Mouse (Mus musculus) ES-Bruce4 (cell line): ENCODE results near the gene Dolpp1. TPM values are rescaled to one million over a fixed set of nuclear protein-coding genes. Genes with fewer than 3 reads are reported as not detected.

Experiments used
- H3K27ac ChIP-seq: 2 replicates; pipeline ENCODE4 v1.5.1; 2012; ENCODE audit warnings: low read length, inconsistent platforms; ENCODE audit not compliant: insufficient read depth
- H3K27me3 ChIP-seq: 2 replicates; pipeline ENCODE4 v1.6.1; 2012; ENCODE audit warnings: mild to moderate bottlenecking, low read length, inconsistent platforms; ENCODE audit not compliant: control insufficient read depth, poor library complexity, insufficient read depth, severe bottlenecking
- H3K36me3 ChIP-seq: 2 replicates; pipeline ENCODE4 v1.6.1; 2012; ENCODE audit warnings: inconsistent platforms, mild to moderate bottlenecking, low read length, moderate library complexity; ENCODE audit not compliant: control insufficient read depth, poor library complexity, insufficient read depth, severe bottlenecking
- H3K4me1 ChIP-seq: one replicate; pipeline ENCODE4 v1.8.1; 2011; ENCODE audit warnings: low read length; ENCODE audit not compliant: control insufficient read depth, insufficient read depth
- H3K4me3 ChIP-seq: 2 replicates; pipeline ENCODE4 v1.5.1; 2011; ENCODE audit warnings: low read depth, mild to moderate bottlenecking, low read length
- H3K9ac ChIP-seq: 2 replicates; pipeline ENCODE4 v1.6.1; 2012; ENCODE audit warnings: low read depth, mild to moderate bottlenecking, inconsistent platforms; ENCODE audit not compliant: poor library complexity, severe bottlenecking
- H3K9me3 ChIP-seq: replicated peaks from 2 replicates; pipeline ENCODE4 v1.6.1; 2012; ENCODE audit warnings: mild to moderate bottlenecking, low read length, inconsistent platforms; ENCODE audit not compliant: control insufficient read depth, poor library complexity, insufficient read depth, severe bottlenecking
- CTCF ChIP-seq: IDR thresholded peaks from one replicate; pipeline ENCODE4 v1.8.1; 2011; ENCODE audit warnings: low read depth, low read length
- EP300 ChIP-seq: IDR thresholded peaks from 2 replicates; pipeline ENCODE4 v1.6.1; 2011; ENCODE audit warnings: low read depth, low read length; ENCODE audit not compliant: insufficient read depth
- POLR2A ChIP-seq: IDR thresholded peaks from one replicate; pipeline ENCODE4 v1.8.1; 2011; ENCODE audit warnings: low read length; ENCODE audit not compliant: insufficient read depth
- polyA plus RNA-seq: library from polyadenylated mRNA; stranded (reverse); fragments of >200 nt; gene quantifications from 2 replicates; pipeline ENCODE4 v1.2.4, GENCODE M21; 2011; ENCODE audit warnings: low read depth; ENCODE audit not compliant: missing spikeins, insufficient read depth, insufficient read length

Gene Dolpp1
- polyA plus RNA-seq, 1 experiment, result 42.3 TPM

GRCm38 (mm10) chr2:30372726-30373125, 19.3 kb upstream of the Dolpp1 start:
- no peak overlapping the region for H3K4me3 ChIP-seq
- TF ChIP-seq EP300, result no peak
- TF ChIP-seq CTCF, result no peak
- TF ChIP-seq POLR2A, result no peak
- peaks cover 10% of the 10 kb centered on the region for H3K36me3 ChIP-seq
- H3K9me3 ChIP-seq, result no peaks in the 10 kb centered on the region
- no peaks in the 10 kb centered on the region for H3K27me3 ChIP-seq
- H3K4me1 ChIP-seq, result no peaks in the 10 kb centered on the region
- no peak overlapping the region for H3K27ac ChIP-seq
- H3K9ac ChIP-seq, result no peak overlapping the region

- H3K27ac ChIP-seq, result no peak overlapping the region
- no peaks in the 10 kb centered on the region for H3K4me1 ChIP-seq
- no peaks in the 10 kb centered on the region for H3K27me3 ChIP-seq
- no peak overlapping the region for H3K9ac ChIP-seq
- peaks cover 6% of the 10 kb centered on the region for H3K36me3 ChIP-seq
- TF ChIP-seq EP300 (no peak), POLR2A (no peak), CTCF (no peak)
- no peak overlapping the region for H3K4me3 ChIP-seq
- H3K9me3 ChIP-seq, result no peaks in the 10 kb centered on the region
Measured at GRCm38 (mm10) chr2:30375893-30376292, 16.2 kb upstream of the Dolpp1 start.

DNA sequence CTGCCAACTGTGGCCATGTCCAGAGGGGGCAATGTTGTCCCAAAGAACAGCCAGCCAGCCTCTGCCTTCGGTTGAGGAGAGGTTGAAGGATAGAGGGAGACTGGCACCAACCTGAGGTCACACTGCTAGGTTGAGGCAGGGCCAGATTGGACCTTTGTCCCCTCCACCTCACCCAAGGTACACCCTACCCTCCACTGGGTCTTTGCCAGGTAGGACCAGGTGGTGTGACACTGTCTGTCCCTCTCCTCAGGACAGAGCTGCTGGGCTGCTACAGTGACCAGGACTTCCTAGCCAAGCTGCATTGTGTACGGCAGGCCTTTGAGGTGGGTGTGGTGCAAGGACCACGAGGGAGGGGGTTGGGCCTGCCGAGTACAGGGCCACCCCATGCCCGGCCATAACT, 14.3 kb upstream of the Dolpp1 start:
- no peaks in the 10 kb centered on the region for H3K27me3 ChIP-seq
- no peak overlapping the region for H3K4me3 ChIP-seq
- H3K4me1 ChIP-seq, result no peaks in the 10 kb centered on the region
- H3K9ac ChIP-seq, result no peak overlapping the region
- H3K9me3 ChIP-seq, result no peaks in the 10 kb centered on the region
- H3K27ac ChIP-seq, result no peak overlapping the region
- H3K36me3 ChIP-seq, result peaks cover 9% of the 10 kb centered on the region
- TF ChIP-seq CTCF (no peak), EP300 (no peak), POLR2A (no peak)

- Histone ChIP-seq H3K9ac (no peak overlapping the region), H3K4me3 (no peak overlapping the region), H3K27ac (no peak overlapping the region), H3K27me3 (no peaks in the 10 kb centered on the region), H3K9me3 (no peaks in the 10 kb centered on the region), H3K4me1 (no peaks in the 10 kb centered on the region), H3K36me3 (peaks cover 7% of the 10 kb centered on the region)
- TF ChIP-seq CTCF (no peak), POLR2A (no peak), EP300 (no peak)
Measured at GRCm38 (mm10) chr2:30379307-30379706, 12.7 kb upstream of the Dolpp1 start.

- Histone ChIP-seq H3K9ac (no peak overlapping the region), H3K27me3 (no peaks in the 10 kb centered on the region), H3K36me3 (peaks cover 7% of the 10 kb centered on the region), H3K27ac (no peak overlapping the region), H3K4me3 (no peak overlapping the region), H3K4me1 (no peaks in the 10 kb centered on the region), H3K9me3 (no peaks in the 10 kb centered on the region)
- TF ChIP-seq CTCF (no peak), POLR2A (no peak), EP300 (no peak)
Measured at GRCm38 (mm10) chr2:30380564-30381376, 11.3 kb upstream of the Dolpp1 start.

DNA sequence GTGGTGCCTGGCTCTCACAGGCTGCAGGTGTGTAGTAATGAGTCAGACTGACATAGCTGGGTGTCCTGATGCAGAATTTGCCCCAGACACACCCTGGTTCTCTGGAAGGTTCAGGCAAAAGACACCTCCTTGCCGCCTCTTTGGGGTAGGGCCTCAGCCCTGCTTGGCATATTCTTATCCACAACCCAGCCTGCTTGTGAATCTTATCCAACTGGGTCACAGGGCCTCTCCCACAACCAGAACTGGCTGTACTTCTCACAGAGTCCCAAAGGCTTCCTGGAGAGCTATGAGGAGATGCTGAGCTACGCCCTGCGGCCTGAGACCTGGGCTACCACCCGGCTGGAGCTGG, 10.7 kb upstream of the Dolpp1 start:
- H3K9ac ChIP-seq, result no peak overlapping the region
- H3K4me3 ChIP-seq, result no peak overlapping the region
- no peak overlapping the region for H3K27ac ChIP-seq
- TF ChIP-seq CTCF (no peak), POLR2A (no peak), EP300 (no peak)
- H3K27me3 ChIP-seq, result no peaks in the 10 kb centered on the region
- H3K9me3 ChIP-seq, result no peaks in the 10 kb centered on the region
- H3K4me1 ChIP-seq, result no peaks in the 10 kb centered on the region
- H3K36me3 ChIP-seq, result peaks cover 7% of the 10 kb centered on the region; the same call in 1 of the 2 replicates
